Mouse (Mus musculus): ENCODE measurements around the gene Ctu2.

Ctu2 gene

DNA sequence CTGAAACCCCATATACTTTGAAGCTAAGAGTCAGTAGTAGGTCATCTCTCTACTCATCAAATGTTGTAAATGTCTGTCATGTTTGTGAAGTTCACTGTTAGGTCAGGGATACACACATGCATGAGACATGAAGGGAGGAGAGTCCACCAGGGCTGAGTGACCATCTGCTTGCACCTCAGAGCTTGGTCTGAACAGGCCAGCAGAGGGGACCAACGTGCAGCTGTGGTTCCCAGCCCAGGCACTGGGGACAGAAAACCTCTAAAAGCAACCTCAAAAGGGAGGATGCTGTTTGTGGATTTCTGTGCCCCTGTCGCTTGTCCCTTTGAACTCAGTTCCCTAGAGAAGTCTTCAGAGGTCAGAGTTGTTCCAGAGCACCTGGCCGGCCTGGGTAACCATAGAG is 30.7 kb upstream of the Ctu2 start:
- DNase-seq (ENCODE audit: extremely low read depth, low read depth, low spot score) = no peak

- no peak for DNase-seq (ENCODE audit: extremely low read depth, low read depth, low spot score)
These were observed 24.7 kb upstream of the Ctu2 start for GRCm38 (mm10) chr8:122451161-122451703.

GRCm38 (mm10) chr8:122452154-122452553 is 23.8 kb upstream of the Ctu2 start:
- no peak for DNase-seq (ENCODE audit: extremely low read depth, low read depth, low spot score)

- DNase-seq (ENCODE audit: extremely low read depth, low read depth, low spot score) = no peak
These were observed 21.5 kb upstream of the Ctu2 start for GRCm38 (mm10) chr8:122454409-122454808.

DNA sequence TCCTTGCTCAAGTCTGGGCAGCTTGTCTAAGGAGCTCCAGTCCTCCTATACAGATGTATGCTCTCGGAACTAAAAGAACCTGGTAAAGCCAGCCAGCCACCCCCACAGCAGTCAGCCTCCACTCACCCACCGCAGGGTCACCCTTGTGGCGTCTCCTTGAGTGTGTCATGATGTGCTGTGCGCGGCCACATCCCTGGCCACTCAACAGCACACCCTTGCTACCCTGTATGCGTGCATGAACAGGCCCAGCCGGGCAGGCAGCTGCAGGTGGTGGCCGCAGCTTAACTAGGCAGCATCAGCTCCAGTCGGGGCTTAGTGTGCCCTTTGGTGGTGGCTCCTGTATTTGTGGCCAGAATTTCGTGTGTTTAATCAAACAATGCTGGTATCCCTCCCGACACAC is 18.8 kb upstream of the Ctu2 start:
- no peak for DNase-seq (ENCODE audit: extremely low read depth, low read depth, low spot score)

- DNase-seq (ENCODE audit: extremely low read depth, low read depth, low spot score) = no peak
These were observed 16.6 kb upstream of the Ctu2 start for GRCm38 (mm10) chr8:122459218-122459900.

DNA sequence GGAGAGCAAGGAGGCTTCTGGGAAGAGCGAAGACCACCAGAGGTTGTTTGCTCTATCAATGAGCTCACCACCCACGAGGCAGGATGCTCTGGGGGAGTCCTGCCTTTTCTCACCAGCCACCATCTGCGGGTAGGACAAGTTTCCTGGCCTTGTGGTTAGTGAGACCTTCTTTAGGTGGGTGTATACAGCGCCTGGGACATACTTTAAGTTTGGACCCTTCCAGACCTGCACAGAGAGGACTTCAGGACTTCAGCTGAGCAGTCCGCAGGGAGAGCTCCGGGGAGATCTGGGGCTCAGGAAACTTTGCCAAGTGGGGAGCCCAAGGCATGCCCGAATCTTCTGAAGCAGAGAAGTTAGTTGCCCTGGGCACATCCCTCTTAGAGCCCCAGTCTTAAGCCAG is 16.0 kb upstream of the Ctu2 start:
- no peak for DNase-seq (ENCODE audit: extremely low read depth, low read depth, low spot score)

DNA sequence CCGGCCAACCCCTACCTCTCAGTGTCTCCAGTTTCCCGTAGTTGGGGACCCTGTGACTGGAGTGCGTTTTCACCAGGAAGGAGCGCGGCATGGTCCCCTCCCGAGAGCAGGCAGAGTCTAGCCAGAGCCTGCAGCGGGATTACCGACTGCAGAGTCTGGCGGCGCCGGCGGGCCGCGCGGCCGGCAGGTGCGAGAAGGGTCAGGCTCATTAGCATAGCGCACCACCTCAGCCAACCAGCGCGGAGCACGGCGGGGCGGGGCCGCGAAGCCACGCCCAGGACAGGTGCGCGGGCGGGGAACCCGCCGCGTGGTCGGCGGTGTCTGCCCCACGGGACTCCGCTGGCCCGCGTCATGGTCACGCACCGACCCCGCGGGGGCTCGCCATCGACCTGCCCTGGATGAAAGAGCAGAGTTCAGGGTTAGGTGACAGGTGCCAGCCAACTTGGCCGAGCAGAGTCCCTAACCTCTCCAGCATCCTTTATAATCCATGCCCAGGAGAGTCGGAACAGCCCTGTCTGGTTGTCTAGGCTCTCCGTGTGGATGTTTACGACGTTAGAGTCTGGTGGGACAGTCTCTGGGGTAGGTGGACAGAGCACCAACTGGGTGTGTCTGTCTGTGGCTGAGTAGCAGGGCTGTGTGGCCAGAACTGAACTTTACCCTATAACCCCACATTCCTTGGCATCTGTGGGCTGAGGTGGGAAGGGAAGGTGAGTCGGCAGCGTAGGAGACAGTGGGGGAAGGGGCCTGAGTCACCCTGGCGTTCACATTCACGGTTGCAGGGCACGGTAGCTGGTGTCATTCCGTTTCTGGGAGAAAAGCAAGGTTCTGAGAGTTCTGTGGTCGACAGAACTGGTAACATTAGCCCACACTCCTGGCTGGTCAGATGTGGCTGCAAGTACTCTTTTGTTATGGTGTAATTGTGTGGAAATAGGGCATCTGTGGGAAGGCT is 15.1 kb upstream of the Ctu2 start, which contains the start of gene Snai3:
Gene Snai3, minus strand, starts transcription at position 210 of the 949 bp plus-strand sequence.
- DNase-seq (ENCODE audit: extremely low read depth, low read depth, low spot score) = no peak

- DNase-seq (ENCODE audit: extremely low read depth, low read depth, low spot score) = peak; percentile 96
These were observed 14.3 kb upstream of the Ctu2 start for GRCm38 (mm10) chr8:122461473-122462148.

DNA sequence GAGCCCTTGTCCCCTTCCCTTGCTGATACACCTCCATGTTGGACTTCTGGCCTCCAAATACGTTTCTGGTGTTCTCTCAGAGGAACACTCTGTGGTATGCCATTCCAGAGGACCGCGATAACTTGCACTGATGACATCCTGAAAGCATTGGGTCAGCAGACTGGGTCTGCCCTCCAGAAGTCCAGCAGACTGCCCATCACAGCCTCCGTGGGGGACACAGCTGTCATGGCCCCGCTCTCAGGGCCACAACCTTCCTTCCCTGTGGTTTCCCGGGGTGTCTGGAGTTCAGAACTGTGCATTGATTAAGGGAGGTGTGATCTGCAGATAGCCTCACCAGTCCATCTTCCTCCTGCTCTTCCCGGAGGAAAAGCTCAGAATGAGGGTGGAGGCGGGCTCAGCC is 13.4 kb upstream of the Ctu2 start:
- no peak for DNase-seq (ENCODE audit: extremely low read depth, low read depth, low spot score)

- DNase-seq (ENCODE audit: extremely low read depth, low read depth, low spot score) = peak; percentile 54
These were observed 12.0 kb upstream of the Ctu2 start for GRCm38 (mm10) chr8:122463651-122464640.

DNA sequence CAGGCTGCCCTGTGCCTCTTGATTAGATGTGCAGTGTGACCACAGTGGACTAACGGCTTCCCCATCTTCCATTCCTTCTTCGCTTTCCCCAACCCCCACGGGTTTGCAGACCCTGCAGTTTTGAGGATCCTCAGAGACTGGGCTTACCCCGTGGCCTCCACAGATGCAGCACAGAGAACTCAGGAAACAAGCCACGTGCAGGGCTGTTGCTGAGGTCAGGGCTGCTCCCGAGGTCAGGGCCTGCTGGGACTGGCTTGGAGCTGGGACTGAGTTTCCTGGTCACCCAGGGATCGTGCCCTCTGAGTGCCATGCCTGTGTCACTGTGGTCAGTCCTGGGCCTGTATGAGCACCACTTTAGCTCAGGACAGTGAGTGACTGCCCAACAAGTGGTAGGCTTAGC is 11.0 kb upstream of the Ctu2 start:
- no peak for DNase-seq (ENCODE audit: extremely low read depth, low read depth, low spot score)

DNA sequence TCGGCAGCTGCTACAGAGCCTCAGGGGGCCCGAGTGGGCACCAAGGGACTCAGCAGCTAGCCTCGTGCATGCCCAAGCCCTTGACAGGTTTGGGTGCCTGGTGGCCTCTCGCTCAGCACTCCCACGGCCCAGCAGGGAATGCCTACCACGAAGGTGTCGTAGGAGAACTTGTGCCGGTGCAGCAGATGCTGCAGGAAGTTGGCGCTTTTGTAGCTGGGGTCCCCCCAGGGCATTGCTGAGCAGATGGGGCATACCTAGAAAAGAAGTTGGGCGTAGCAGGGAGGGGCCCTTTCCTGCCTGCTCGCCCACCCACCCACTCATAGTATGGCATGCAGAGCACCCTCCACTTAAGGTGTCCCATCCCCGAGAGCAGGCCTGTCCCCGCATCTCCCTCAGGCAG is 8.1 kb upstream of the Ctu2 start:
- DNase-seq (ENCODE audit: extremely low read depth, low read depth, low spot score) = no peak

GRCm38 (mm10) chr8:122469407-122469806 is 6.5 kb upstream of the Ctu2 start:
- DNase-seq (ENCODE audit: extremely low read depth, low read depth, low spot score) = no peak

GRCm38 (mm10) chr8:122469965-122470364 is 6.0 kb upstream of the Ctu2 start:
- DNase-seq (ENCODE audit: extremely low read depth, low read depth, low spot score) = no peak

GRCm38 (mm10) chr8:122470691-122471090 is 5.3 kb upstream of the Ctu2 start:
- DNase-seq (ENCODE audit: extremely low read depth, low read depth, low spot score) = no peak

GRCm38 (mm10) chr8:122473911-122474421 is 2.0 kb upstream of the Ctu2 start:
- no peak for DNase-seq (ENCODE audit: extremely low read depth, low read depth, low spot score)

DNA sequence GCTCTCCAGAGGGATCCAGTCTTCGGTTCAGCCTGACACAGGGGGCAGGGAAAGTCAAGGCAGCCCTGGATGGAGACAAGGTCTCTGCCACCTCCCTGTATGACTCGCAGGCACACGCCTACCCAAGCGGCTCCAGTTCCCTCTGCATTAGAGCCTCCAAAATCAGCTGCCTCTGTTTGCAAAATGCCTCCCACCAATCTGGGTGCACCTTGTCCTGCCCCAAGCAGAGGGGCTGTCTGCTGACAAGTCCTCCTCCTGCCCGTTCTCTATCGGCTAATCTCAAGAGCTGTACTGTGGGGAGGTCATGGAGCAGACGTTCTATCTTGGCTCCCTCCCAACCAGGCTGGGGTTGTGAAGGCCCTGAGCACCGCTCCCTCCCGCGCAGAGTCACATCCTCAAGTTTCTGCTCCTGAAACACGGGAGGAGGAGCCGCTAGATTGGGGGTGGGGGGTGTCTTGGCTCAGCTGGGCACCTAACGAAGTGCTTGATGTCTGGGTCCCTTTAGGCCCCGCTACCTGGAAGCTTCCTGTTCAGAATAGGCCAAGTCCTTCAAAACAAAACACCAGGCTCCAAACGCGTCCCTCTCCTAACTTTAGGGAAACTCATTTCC is 887 bp upstream of the Ctu2 start:
- DNase-seq (ENCODE audit: extremely low read depth, low read depth, low spot score) = no peak

DNA sequence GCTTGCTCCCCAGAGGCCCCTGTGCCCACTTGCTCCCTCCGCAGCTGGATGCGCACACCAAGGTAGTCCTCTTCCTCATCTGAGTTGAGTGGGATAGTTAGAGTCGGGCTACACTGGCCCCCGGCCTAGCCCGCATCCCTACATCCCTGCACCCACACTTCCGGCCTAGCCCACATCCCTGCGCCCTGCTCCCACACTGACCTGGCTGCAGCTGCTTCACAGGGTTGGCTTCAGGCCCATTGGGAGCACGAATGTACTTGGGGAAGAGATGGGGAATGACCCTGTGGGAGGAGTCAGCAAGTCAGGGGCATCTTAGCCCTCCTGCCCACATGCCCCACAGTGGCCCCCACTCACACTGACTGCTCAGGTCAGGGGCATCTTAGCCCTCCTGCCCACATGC is 6.5 kb downstream of the Ctu2 start:
- DNase-seq (ENCODE audit: extremely low read depth, low read depth, low spot score) = no peak
